Mouse (Mus musculus): ENCODE results near the gene Acbd6. TPM values are rescaled to one million over a fixed set of nuclear protein-coding genes. Genes with fewer than 3 reads are reported as not detected.

The Acbd6 gene
- total RNA-seq, 2 experiments from 2014 or later, result 76.9 to 83.9 TPM

GRCm38 (mm10) chr1:155724301-155724700, 166.4 kb downstream of the Acbd6 start:
- no peak for DNase-seq

- DNase-seq, result no peak
Measured at GRCm38 (mm10) chr1:155725876-155726275, 168.0 kb downstream of the Acbd6 start.

- DNase-seq, result no peak
Measured at GRCm38 (mm10) chr1:155727830-155728229, 169.9 kb downstream of the Acbd6 start.

GRCm38 (mm10) chr1:155729113-155729795, 171.3 kb downstream of the Acbd6 start:
- DNase-seq, result no peak

GRCm38 (mm10) chr1:155731156-155731555, 173.2 kb downstream of the Acbd6 start:
- no peak for DNase-seq

- DNase-seq, result no peak
Measured at GRCm38 (mm10) chr1:155736096-155736825, 178.3 kb downstream of the Acbd6 start.

- no peak for DNase-seq
Measured at GRCm38 (mm10) chr1:155737017-155737808, 179.3 kb downstream of the Acbd6 start.

- DNase-seq, result no peak
Measured at GRCm38 (mm10) chr1:155737809-155738383, 180.0 kb downstream of the Acbd6 start.

Other genes starting within 250 kb of the Acbd6 start
- 10 to 100 TPM; 35.6 to 41.5 TPM for gene Xpr1, start 140.7 kb upstream of the Acbd6 start, total RNA-seq (2021)
- gene Lhx4, start 193.6 kb downstream of the Acbd6 start, total RNA-seq (2021), result not detected

All from adrenal gland, postnatal 10 days (tissue).